Mouse (Mus musculus): Measurements from ENCODE around the gene Trim9. TPM values are rescaled to one million over a fixed set of nuclear protein-coding genes. Genes with fewer than 3 reads are reported as not detected.
A peak's percentile ranks its signal among the peaks of the same experiment; 100 is the strongest.

Trim9 gene
- 1 to 10 TPM; 1.7 to 2.0 TPM for total RNA-seq (2021)
- long read RNA-seq, experiment 1, partial matches to known transcripts = 0 of 2 reads
- long read RNA-seq, experiment 1, other reads (novel, unspliced or antisense) = 1 of 2 reads
- long read RNA-seq, experiment 2 = 0 reads

DNA sequence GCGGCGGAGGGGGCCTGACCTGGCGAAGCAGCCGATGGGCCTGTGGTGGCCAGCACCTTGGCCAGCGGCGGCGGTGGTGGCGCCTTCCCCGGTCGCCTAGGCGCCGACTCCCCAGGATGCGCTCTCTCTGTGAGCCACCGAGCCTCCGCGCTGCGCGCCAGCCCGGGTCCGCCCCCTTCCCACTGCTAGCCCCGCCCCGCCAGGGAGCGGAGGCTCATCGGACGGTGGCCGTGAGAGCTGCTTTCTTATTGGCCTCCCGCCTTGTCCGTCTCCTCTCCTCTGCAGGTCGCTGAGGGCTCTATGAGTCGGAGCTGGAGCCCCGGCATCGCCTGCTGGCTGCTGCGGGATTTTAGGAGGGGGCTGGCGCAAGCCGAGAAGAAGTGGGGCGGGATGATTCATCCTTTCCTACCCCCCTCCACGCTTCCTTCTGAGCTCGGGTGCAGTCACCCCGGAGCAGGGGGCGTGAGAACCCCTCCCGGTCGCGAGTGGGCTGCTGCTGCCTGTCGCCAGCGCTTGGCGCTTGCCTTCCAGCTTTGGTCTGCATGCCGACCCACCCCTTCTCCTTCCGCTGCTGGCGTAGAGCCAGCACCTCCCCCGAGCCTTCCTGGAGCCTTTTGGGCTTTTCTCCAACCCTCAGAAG, at the start of gene Trim9:
Gene Trim9, minus strand, starts transcription at position 413 of the 640 bp plus-strand sequence.
- DNase-seq (ENCODE audit: low spot score in 2 of 2) = peak; percentile 83 to 91

DNA sequence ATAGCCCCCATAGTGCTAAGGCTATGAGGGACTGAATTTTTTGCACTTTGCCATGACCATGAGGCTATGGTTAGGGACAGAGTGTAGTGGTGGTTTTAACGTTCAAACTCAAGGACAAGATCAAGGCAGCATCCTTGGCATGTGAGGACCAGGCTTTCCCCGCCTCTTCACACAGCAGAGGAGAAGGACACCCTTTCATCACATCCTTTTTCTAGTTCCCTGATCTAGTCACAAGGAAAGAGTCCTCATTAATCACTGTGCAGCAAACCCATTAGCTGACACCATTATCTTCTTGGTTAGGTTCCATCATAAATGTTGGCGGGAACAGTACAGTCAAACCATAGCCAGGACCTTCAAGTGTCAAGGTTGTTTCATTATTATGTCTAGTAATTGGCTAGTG, 47.6 kb upstream of the Trim9 start:
- DNase-seq (ENCODE audit: low spot score in 2 of 2) = peak in 1 of 2 experiments; percentile 20

DNA sequence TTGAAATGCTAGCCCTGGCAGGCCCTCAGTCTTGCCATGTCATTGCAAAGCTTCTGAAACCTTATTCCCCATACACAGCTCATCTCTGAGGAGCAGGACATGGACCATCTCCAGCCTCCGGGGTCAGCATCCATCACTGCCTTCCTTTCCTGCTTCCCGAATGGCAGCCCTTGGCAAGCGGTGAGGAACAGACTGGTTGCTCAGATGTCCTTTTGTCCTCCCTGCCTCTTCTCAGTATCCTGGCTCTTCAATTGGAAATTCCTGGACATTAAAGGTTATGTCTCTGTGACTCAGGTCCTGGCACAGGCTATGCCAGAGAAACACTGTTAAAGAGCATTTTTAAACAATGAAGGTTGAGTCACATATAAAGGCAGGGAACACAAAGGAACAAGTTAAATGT, 43.8 kb upstream of the Trim9 start:
- DNase-seq (ENCODE audit: low spot score in 2 of 2) = no peak

DNA sequence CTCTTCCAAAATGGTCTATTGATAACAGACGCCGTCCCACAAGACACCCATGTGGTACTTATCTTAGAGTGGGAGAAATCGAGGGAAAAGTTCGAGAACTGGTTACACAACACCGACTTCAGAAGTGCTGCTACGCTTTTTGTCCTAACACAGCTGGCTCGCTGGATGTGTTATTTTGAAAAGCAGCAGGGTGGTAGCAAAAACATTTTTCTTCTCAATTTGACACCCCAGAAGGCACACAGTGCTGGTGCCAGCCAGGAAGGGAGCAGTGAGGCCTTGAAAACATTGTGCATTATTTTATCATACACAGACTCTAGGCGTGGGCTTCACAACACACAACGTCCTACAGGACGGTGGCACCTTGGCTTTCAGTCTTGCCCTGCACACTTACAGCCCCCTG, 27.6 kb upstream of the Trim9 start:
- DNase-seq (ENCODE audit: low spot score in 2 of 2) = no peak

DNA sequence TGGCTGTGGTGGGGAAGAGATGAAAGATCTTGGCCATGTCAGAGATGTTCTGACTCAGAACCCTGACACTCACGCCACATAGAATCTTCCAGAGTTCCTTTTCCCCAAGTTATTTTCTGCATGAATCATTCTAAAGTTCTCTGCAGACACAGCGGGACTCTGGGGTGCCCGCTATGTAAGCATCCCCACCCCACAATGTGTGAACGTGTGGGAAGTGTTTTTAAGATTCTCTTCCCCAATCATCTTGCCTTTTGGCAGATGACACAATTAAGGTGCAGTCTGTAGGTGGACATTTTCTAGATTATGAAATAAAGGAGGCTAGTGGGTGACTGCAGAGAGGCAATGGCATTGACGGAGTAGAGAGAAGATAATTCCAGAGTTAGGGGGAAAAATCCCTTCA, 25.5 kb upstream of the Trim9 start:
- no peak for DNase-seq (ENCODE audit: low spot score in 2 of 2)

DNA sequence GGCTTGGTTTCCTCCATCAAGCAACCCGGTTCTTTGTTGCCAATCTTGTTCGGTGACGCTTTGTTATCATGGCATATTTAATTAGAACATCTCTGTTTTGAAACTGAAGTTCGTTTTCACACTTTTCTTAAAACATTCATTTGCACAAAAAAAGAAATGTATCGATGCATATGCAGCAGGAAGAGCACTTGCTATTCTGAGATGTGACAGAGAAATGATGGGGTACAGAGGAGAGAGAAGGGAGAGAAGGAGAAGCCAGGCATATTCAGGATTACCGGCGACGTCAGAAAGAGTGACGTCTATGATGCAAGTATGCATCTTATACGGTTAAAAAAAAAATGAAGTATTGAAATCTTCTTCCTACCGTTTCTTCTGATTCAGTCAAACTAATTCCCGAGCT, 21.9 kb upstream of the Trim9 start:
- DNase-seq (ENCODE audit: low spot score in 2 of 2) = no peak

DNA sequence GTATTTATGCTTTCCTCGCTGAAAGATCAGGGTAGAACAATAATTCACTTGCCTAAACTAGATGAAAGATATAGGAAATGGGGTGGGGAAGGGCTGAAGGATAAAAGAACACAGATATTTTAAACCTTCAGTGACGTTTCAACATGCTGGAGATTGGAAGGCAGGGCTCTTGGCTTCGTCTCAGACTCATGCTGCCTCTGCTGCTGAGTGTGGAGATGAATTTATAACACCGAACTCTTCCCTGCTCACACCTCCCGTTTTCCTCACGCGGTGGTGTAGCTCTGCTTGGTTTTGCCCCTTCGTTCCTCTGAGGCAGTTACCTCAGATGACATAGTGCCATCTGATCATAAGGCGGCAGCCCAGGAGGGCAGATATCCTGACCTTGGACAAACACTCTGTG, 21.4 kb upstream of the Trim9 start:
- DNase-seq (ENCODE audit: low spot score in 2 of 2) = no peak

DNA sequence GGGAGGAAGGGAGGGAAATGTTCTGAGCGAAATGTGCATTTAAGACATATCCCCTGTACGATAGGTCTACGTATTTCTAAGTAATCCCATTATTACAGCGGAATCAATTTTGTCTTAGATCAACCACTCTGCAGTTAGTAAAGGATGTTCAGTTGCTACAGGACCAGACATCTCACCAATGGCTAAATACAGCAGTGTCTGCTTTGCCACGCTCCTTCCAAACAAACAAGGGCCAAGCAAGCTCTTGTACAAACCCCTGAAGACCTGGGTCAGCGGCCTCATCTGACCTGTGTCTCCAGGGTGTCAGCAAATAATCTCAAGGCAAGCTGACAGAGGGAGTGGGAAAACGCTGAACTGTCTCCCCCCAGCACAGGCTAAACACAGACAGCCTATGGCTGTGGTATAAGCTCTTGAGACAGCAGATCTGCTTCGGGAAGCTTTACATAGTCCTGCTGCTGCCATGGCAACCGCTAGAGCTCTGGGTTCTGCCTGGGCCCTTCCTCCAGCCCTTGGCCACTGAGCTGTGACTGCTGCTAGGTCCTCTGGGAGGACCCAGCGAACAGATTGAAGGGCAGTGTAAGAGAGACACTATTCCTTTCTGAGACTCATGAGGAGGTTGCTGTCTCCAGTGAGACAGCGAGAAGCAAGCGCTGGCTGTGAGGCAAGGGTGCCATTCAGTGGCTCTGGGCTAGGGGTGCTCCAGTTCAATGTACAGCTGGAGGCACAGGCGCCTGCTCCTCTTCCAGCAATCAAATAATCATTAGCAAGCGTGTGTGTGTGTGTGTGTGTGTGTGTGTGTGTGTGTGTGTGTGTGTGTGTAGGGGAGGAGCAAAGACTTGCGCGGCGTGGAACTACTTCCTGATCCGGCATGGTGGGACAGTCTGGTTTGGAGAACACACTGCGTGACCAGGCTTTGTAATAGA, 20.2 kb upstream of the Trim9 start:
- no peak for DNase-seq (ENCODE audit: low spot score in 2 of 2)

DNA sequence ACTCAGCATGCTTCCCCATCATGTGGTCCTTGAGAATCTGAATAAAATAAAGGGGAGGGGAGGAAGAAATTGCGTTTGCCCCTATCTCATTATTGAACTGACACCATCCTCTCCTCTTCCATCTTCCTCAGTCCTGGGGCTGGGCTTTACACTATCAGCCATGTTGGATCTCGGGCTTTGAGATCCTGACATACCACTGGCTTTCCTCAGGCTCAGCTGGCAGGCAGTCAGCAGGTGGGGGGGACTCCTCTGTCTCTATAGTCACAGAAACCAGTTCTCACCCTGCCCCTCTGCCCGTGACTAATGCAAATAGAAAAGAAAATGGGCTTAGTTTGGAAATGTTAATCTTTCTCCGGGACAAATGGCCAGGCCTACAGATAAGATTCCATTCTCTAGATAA, 15.6 kb upstream of the Trim9 start:
- DNase-seq (ENCODE audit: low spot score in 2 of 2) = no peak

DNA sequence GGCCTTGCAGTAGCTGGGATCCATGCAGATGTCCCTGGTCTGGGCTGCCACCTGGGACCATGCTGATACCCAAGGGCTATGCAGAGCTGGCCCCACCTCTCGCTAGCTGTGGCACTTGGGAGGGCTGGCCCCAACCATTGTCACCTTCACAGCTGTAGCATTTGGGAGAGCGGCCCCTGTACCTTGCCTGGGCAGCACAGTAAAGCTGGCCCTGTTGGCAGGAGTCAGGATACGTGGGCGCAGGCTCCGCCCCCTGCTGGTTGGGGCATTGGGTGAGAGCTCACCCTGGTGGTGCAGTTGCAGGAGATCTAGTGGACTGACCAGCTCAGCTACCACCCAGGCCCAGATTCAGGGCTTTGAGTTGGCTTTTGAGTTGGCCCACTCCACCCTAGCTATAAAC, 12.9 kb upstream of the Trim9 start:
- DNase-seq (ENCODE audit: low spot score in 2 of 2) = no peak

DNA sequence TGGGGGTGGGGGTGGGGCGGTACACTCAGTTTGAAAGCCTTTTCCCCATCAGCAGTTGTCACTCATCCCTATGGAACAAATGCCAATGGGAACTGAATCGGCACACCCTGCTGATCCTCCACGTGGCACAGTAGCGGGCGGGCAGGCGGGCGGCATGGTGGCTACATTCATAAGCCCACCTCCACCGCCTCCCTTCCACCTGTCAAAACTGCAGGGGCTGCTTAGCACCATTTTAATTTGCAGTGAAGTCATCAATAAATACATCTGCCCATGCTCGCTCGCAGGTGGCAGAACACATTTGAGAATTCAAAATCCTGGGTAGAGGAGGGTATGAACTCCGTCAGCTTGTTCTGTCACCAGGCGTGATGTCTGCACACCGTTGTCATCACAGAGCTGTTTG, 12.0 kb upstream of the Trim9 start:
- no peak for DNase-seq (ENCODE audit: low spot score in 2 of 2)

DNA sequence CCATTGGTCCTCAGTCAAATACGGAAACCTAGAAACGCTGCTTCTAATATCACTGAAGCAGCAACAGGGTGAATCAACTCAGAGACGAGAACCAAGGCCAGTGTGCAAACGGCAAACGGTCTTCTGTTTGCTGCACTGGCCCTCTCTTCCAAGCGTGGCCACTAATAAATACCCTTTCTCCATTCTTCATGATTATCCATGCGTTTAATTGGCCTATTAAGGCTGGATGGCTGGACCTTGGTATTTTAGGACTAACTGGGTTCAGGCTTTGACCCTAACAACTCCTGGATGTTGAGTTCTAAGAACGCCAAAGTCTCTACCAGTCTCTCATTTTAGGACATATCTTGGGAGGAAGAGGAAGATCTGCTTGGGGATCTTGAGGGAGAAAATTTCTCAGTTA, 7.5 kb upstream of the Trim9 start:
- DNase-seq (ENCODE audit: low spot score in 2 of 2) = no peak

DNA sequence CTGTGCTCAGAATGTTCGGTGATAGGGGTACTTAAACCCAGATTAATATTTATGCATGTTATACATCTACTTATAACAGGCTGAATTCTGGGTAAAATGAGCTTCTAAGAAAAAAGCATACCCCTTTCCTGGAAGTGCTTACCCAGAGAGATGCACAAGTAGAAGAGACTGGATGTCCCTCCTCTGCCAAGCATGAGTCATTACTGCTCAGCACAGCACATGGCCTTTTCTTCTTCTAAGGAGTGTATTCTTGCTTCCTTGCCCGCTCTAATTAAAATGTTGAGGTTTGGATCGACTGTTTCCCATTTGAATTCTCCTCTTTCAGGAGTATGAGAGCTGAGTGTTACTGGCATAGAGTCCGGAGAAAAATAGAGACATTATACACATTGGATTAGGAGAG, 3.1 kb upstream of the Trim9 start:
- no peak for DNase-seq (ENCODE audit: low spot score in 2 of 2)

DNA sequence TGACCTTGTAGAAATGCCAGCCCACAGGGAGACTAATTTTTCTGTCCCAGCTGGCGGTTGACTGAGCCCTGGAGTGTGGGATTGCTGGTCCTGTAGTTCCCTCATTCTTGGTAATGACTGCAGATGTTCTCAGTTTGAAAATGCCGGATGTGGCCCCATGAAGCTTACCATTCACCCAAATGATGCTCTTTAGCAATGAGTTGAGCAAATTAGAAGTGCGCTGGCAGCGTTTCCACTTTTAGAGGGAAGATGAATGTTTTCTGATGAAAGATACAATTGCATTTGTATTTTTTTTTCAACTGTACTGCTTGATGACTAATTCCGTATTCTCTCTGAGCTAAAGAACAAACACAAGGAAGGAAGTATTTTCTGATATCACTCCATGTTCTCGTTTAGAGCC, 2.4 kb upstream of the Trim9 start:
- DNase-seq (ENCODE audit: low spot score in 2 of 2) = no peak

DNA sequence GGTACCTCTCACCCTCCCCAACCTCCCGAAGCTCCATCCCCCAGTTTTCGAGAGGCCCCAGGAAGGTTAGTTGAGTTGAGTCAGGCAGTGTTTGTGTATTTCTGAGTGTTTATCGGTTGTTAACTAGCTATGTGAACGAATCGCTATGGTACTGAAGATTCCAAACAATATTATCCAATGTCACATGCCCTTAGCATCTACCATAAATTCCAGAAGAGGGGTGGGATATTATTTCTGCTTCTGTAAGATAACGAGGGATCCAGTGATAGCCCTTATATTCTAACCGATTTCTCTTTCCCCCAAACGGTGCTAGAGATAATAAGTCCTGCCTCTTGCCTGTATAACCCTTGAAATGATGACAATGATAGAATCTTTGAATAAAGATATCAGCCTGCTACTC, 612 bp upstream of the Trim9 start:
- no peak for DNase-seq (ENCODE audit: low spot score in 2 of 2)

DNA sequence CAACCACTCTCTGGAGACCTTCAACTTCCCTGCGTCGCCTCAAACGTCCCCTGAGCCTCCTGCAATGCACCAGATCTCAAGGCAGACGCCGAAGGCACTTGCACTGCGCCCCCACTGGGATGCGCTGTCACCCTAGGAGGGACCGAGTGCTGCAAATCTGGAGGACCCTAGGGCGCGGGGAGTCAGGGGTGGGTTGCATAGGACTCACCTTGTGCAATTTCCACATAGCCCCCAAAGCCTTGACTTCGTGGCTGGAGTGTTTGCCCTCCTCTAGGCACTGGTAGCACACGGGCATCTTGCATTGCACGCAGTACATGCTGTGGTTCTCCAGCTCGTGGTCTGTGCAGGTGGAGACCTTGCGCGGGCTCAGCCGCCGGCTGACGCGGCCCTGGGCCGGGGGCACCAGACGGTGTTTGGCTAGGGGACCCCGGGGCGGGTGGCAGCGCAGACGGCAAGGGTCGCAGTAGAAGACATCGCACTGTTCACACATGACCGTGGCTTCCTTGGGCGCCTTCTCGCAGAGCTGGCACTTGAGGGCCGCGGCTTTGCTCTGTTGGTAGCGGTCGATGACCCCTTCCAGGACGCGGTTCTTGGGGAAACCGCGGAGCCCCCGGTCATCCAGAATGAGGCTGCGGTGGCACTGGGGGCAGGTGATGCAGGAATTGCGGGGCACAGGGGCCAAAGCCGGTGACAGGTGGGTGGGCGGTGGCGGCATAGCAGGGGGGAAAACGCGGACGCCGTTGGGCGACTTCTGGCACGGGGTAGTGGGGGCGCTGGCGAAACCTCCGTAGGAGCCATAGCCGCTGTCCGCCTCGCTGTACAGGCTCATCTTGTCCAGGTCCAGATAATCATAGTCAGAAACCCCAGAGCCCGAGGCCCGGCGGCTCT, 1.0 kb downstream of the Trim9 start:
- DNase-seq (ENCODE audit: low spot score in 2 of 2) = peak; percentile 21 to 26

DNA sequence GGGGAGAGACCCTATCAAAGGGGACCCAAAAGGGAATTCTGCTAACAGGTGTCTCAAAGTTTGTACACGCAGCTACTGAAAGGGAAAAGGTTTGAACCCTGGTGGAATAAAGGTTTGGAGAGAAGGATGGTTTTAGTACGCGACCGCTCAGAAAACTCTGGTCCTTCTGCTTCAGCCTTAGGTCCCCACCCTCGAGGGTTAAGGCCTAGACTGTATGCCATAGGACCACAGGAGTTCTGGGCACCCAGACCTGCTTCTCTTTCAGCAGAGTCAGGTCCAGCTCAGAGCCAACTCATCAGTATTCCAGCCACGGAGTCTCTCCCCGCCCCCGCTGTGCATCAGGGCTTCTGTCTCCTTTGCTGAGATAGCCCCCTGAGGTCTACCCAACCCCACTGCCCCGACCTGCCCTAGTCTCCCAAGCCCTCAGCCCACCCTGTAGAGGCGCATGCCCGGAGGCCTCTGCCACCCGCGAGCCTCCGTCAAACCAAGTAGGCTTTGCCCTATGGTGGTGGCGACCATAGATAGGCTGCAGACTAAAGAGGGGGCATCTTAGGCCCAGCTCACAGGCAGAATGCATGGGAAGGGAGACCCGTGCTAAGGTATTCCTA, 1.8 kb downstream of the Trim9 start:
- DNase-seq (ENCODE audit: low spot score in 2 of 2) = no peak

DNA sequence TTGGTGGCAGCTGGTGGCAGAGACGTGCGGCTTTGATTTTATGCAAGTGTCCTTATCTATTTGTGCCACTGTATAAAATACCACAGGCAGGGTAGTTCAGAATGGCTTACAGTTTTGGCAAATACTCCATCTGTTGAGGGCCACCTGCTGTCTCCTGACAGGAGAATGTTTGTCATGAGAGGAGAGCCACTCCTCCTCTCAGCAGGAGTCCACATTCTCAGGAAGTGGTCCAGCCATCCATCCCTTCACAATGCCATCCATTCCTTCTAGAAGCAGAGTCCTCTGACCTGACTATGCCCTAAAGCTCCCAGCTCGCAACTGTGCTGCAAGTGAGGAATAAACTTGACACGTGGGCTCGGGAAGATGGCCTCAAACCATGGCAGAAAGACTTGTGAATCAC, 12.2 kb downstream of the Trim9 start:
- DNase-seq (ENCODE audit: low spot score in 2 of 2) = no peak

DNA sequence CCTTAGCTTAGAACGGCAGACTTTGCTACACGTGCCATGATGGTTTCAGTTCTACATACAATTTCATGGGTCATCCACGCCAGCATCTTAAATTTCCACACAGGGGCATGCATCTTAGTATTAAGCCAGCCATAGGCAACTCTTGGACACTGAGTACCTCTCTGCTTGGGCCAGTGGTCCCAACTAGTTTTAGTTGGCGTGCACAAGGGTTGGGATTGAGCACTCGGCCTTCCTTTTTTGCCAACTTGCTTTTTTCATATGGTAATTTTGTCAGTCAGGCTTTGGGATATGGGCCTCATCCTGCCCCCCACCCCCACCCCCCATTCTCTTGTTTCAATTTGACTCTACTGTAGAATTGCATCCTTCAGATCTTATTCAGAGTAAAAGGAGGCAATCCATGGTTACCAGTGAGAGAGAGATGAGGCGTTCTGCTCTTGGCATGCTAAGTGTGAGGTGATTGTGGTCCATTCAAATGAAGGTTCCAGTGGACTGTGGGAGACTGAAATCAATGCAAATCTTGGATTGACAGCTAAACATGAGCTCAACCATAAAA, 14.1 kb downstream of the Trim9 start:
- no peak for DNase-seq (ENCODE audit: low spot score in 2 of 2)

DNA sequence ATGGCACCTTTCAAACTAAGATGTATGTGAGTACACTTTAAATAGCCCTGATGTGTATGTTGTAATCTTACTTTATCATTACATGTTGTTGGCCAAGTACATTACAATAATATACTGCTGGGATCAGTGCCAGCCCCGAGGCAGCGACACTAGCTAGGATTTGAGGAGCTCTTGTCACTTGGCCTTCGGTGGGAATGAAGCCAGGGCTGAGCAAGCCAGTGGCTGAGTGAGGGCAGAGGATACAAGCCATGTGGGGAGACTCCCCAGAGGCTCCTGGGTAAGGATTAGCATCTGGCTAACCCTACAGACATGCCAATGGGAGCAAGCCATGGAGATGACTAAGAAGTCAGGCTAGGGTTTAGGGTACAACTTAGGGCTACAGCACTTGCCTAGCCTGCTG, 18.4 kb downstream of the Trim9 start:
- no peak for DNase-seq (ENCODE audit: low spot score in 2 of 2)

DNA sequence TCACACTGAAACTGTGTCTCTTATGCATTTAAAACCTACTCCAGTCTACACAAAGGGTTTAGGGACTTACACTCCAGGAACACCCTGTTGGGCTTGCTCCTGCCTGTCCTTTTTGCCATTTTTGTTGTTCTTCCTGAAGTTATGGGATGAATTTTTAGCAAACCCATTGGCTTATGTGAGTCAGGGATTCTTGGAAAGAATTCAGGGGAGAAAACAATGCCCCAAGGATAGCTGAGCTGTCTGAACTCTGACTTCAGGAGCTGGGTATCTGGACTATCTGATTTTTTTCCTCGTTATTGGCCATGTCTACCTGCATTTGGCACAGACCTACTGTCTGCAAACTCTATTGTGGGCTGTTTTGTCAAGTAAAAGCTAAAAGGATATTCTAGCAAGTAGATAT, 20.5 kb downstream of the Trim9 start:
- DNase-seq (ENCODE audit: low spot score in 2 of 2) = no peak
